Mouse (Mus musculus) kidney, adult 2 months (tissue): Measurements from ENCODE around the gene Efna2.

Experiments used
- CTCF ChIP-seq: fragments of 200-500 bp; conservative IDR thresholded peaks from 2 replicates; pipeline ENCODE4 v1.5.1; 2011; ENCODE audit warnings: low read depth, mild to moderate bottlenecking, control low read depth, low read length, moderate library complexity, mixed read lengths; ENCODE audit not compliant: insufficient read depth, insufficient read length
- POLR2A ChIP-seq: fragments of 200-500 bp; IDR thresholded peaks from one replicate; pipeline ENCODE4 v1.6.1; 2011; ENCODE audit warnings: low read depth, low read length, control low read depth

GRCm38 (mm10) chr10:80155277-80155676 is 24.0 kb upstream of the Efna2 start:
- TF ChIP-seq CTCF: no peak
- no peak for TF ChIP-seq POLR2A
